Mouse (Mus musculus) MEL (cell line): ENCODE measurements at regions not wholly inside any gene's neighbourhood (a gene's known extent, or its start where the extent isn't known, plus 50 kb on each side); places are given as distances from the start of the nearest gene placed in this dataset.
A peak's percentile ranks its signal among the peaks of the same experiment; 100 is the strongest.

ENCODE experiments used
- DNase-seq: peaks from one replicate; pipeline ENCODE4 v3.0.0; 2011; ENCODE audit warnings: low read depth, low spot score
- H3K27ac ChIP-seq: 2 replicates; pipeline ENCODE4 v1.5.1; 2012; ENCODE audit warnings: low read depth, mild to moderate bottlenecking, control low read depth, low read length, moderate library complexity; ENCODE audit not compliant: control insufficient read depth
- H3K27me3 ChIP-seq, 2 experiments: fragments of 150-350 bp in 1 of 2; sonication (generic) in 1 of 2; 2 replicates each; pipeline ENCODE4 v1.6.1; 2012; ENCODE audit warnings: low read length in 2 of 2, mild to moderate bottlenecking in 2 of 2, improper control_type of control experiment in 1 of 2, moderate library complexity in 1 of 2; ENCODE audit not compliant: insufficient read depth in 2 of 2, control insufficient read depth in 1 of 2
- H3K36me3 ChIP-seq, 2 experiments: 2 replicates each; pipeline ENCODE4 v1.6.1; 2012 to 2014; ENCODE audit warnings: low read length in 2 of 2, improper control_type of control experiment in 1 of 2, inconsistent platforms in 1 of 2, mild to moderate bottlenecking in 1 of 2; ENCODE audit not compliant: insufficient read depth in 2 of 2, control insufficient read depth in 1 of 2
- H3K4me1 ChIP-seq, 2 experiments: fragments of 150-350 bp in 1 of 2; sonication (generic) in 1 of 2; 2 replicates each; pipeline ENCODE4 v1.6.1; 2012; ENCODE audit warnings: low read length in 2 of 2, improper control_type of control experiment in 1 of 2, mild to moderate bottlenecking in 1 of 2; ENCODE audit not compliant: insufficient read depth in 2 of 2, control insufficient read depth in 1 of 2
- H3K4me3 ChIP-seq, 2 experiments: fragments of 150-350 bp in 1 of 2; sonication (generic) in 1 of 2; 2 replicates each; pipeline ENCODE4 v1.5.1; 2012; ENCODE audit warnings: low read depth in 2 of 2, low read length in 2 of 2, mild to moderate bottlenecking in 2 of 2, moderate library complexity in 2 of 2, control low read depth in 1 of 2, improper control_type of control experiment in 1 of 2; ENCODE audit not compliant: control insufficient read depth in 1 of 2, insufficient read depth in 1 of 2
- H3K79me2 ChIP-seq: 2 replicates; pipeline ENCODE4 v1.6.1; 2012; ENCODE audit warnings: mild to moderate bottlenecking, low read length, moderate library complexity; ENCODE audit not compliant: control insufficient read depth, poor library complexity, insufficient read depth
- H3K9ac ChIP-seq: 2 replicates; pipeline ENCODE4 v1.6.1; 2012; ENCODE audit warnings: low read depth, mild to moderate bottlenecking, control low read depth, low read length, moderate library complexity; ENCODE audit not compliant: control insufficient read depth, poor library complexity, severe bottlenecking
- H3K9me3 ChIP-seq: fragments of 150-350 bp; sonication (generic); replicated peaks from 2 replicates; pipeline ENCODE4 v1.6.1; 2012; ENCODE audit warnings: mild to moderate bottlenecking, low read length, improper control_type of control experiment, moderate library complexity; ENCODE audit not compliant: insufficient read depth
- CHD2 ChIP-seq: IDR thresholded peaks from 2 replicates; pipeline ENCODE4 v1.6.1; 2011; ENCODE audit warnings: low read length, improper control_type of control experiment
- CTCF ChIP-seq, 3 experiments: IDR thresholded peaks in 2 of 3; conservative IDR thresholded peaks in 1 of 3; 2 replicates each; pipeline ENCODE4 v1.5.1; 2011 to 2012; ENCODE audit warnings: low read length in 3 of 3, low read depth in 2 of 3, mild to moderate bottlenecking in 2 of 3, improper control_type of control experiment in 1 of 3, inconsistent platforms in 1 of 3, mixed read lengths in 1 of 3, moderate library complexity in 1 of 3; ENCODE audit not compliant: control insufficient read depth in 1 of 3, insufficient read depth in 1 of 3, poor library complexity in 1 of 3, severe bottlenecking in 1 of 3
- ELF1 ChIP-seq: IDR thresholded peaks from 2 replicates; pipeline ENCODE4 v1.6.1; 2014; ENCODE audit warnings: low read depth, mild to moderate bottlenecking, inconsistent platforms, low read length, improper control_type of control experiment, moderate library complexity
- EP300 ChIP-seq, 2 experiments: IDR thresholded peaks; 2 replicates each; pipeline ENCODE4 v1.6.1; 2011; ENCODE audit warnings: improper control_type of control experiment in 2 of 2, low read length in 2 of 2, low read depth in 1 of 2, mild to moderate bottlenecking in 1 of 2
- ETS1 ChIP-seq: IDR thresholded peaks from 2 replicates; pipeline ENCODE4 v1.6.1; 2012; ENCODE audit warnings: low read depth, mild to moderate bottlenecking, inconsistent platforms, low read length, improper control_type of control experiment, moderate library complexity
- MAX ChIP-seq: IDR thresholded peaks from 2 replicates; pipeline ENCODE4 v1.6.1; 2011; ENCODE audit warnings: low read length, improper control_type of control experiment
- MEF2A ChIP-seq: IDR thresholded peaks from 2 replicates; pipeline ENCODE4 v1.6.1; 2014; ENCODE audit warnings: low read depth, mild to moderate bottlenecking, inconsistent platforms, low read length, improper control_type of control experiment; ENCODE audit not compliant: poor library complexity, insufficient replicate concordance, severe bottlenecking; ENCODE audit errors: extremely low read depth
- MXI1 ChIP-seq: IDR thresholded peaks from 2 replicates; pipeline ENCODE4 v1.6.1; 2011; ENCODE audit warnings: mild to moderate bottlenecking, low read depth, low read length, improper control_type of control experiment
- MYB ChIP-seq: IDR thresholded peaks from 2 replicates; pipeline ENCODE4 v1.6.1; 2011; ENCODE audit warnings: mild to moderate bottlenecking, low read depth, low read length, improper control_type of control experiment
- MYC ChIP-seq: IDR thresholded peaks from 2 replicates; pipeline ENCODE4 v1.6.1; 2011; ENCODE audit warnings: low read depth, mild to moderate bottlenecking, low read length, improper control_type of control experiment, moderate library complexity
- NELFE ChIP-seq: IDR thresholded peaks from 2 replicates; pipeline ENCODE4 v1.6.1; 2011; ENCODE audit warnings: low read depth, low read length, improper control_type of control experiment
- NRF1 ChIP-seq: IDR thresholded peaks from 2 replicates; pipeline ENCODE4 v1.6.1; 2014; ENCODE audit warnings: low read depth, mild to moderate bottlenecking, inconsistent platforms, low read length, improper control_type of control experiment, moderate library complexity; ENCODE audit not compliant: poor library complexity, insufficient read depth, severe bottlenecking
- POLR2A ChIP-seq, 2 experiments: IDR thresholded peaks; 2 replicates each; pipeline ENCODE4 v1.6.1; 2011 to 2012; ENCODE audit warnings: low read length in 2 of 2, mild to moderate bottlenecking in 2 of 2, control low read depth in 1 of 2, improper control_type of control experiment in 1 of 2, low read depth in 1 of 2, moderate library complexity in 1 of 2; ENCODE audit not compliant: control insufficient read depth in 1 of 2, insufficient read depth in 1 of 2, poor library complexity in 1 of 2
- POLR2AphosphoS5 ChIP-seq: IDR thresholded peaks from 2 replicates; pipeline ENCODE4 v1.6.1; 2012; ENCODE audit warnings: low read depth, borderline replicate concordance, mild to moderate bottlenecking, inconsistent platforms, low read length, moderate library complexity, mixed read lengths
- RCOR1 ChIP-seq: IDR thresholded peaks from 2 replicates; pipeline ENCODE4 v1.6.1; 2012; ENCODE audit warnings: low read depth, mild to moderate bottlenecking, inconsistent platforms, low read length, improper control_type of control experiment
- SIN3A ChIP-seq: IDR thresholded peaks from 2 replicates; pipeline ENCODE4 v1.6.1; 2012; ENCODE audit warnings: low read length, improper control_type of control experiment, inconsistent platforms
- SMC3 ChIP-seq: IDR thresholded peaks from 2 replicates; pipeline ENCODE4 v1.6.1; 2011; ENCODE audit warnings: low read depth, low read length, improper control_type of control experiment
- TCF12 ChIP-seq: IDR thresholded peaks from 2 replicates; pipeline ENCODE4 v1.6.1; 2014; ENCODE audit warnings: low read depth, mild to moderate bottlenecking, inconsistent platforms, low read length, improper control_type of control experiment, moderate library complexity
- UBTF ChIP-seq: IDR thresholded peaks from 2 replicates; pipeline ENCODE4 v1.6.1; 2012; ENCODE audit warnings: low read depth, mild to moderate bottlenecking, inconsistent platforms, low read length, improper control_type of control experiment, moderate library complexity, borderline replicate concordance; ENCODE audit not compliant: insufficient read depth
- USF1 ChIP-seq: IDR thresholded peaks from 2 replicates; pipeline ENCODE4 v1.6.1; 2014; ENCODE audit warnings: low read depth, mild to moderate bottlenecking, inconsistent platforms, low read length, improper control_type of control experiment, moderate library complexity
- ZC3H11A ChIP-seq: IDR thresholded peaks from 2 replicates; pipeline ENCODE4 v1.6.1; 2012; ENCODE audit warnings: low read depth, mild to moderate bottlenecking, inconsistent platforms, low read length, improper control_type of control experiment
- ZMIZ1 ChIP-seq: IDR thresholded peaks from 2 replicates; pipeline ENCODE4 v1.6.1; 2012; ENCODE audit warnings: low read depth, mild to moderate bottlenecking, inconsistent platforms, low read length, improper control_type of control experiment, moderate library complexity

- Histone ChIP-seq H3K4me3 (no peak overlapping the region), H3K27ac (no peak overlapping the region), H3K79me2 (no peaks in the 10 kb centered on the region), H3K36me3 (no peaks in the 10 kb centered on the region), H3K27me3 (no peaks in the 10 kb centered on the region), H3K9me3 (no peaks in the 10 kb centered on the region), H3K4me1 (no peaks in the 10 kb centered on the region), H3K9ac (no peak overlapping the region)
- TF ChIP-seq MEF2A: no peak
- TF ChIP-seq USF1: no peak
- TF ChIP-seq POLR2A (IDR thresholded peaks at IDR 0.05; ENCODE audit: control insufficient read depth in 1 of 2, insufficient read depth in 1 of 2, low read depth in 1 of 2, low read length in 2 of 2, poor library complexity in 1 of 2): no peak
- no peak for TF ChIP-seq MXI1
- TF ChIP-seq UBTF: no peak
- no peak for TF ChIP-seq RCOR1
- TF ChIP-seq NRF1: no peak
- no peak for TF ChIP-seq NELFE
- TF ChIP-seq ETS1: no peak
- TF ChIP-seq ZC3H11A: no peak
- TF ChIP-seq CHD2: no peak
- no peak for DNase-seq
These were observed 227.7 kb upstream of the Vstm2b start for GRCm38 (mm10) chr7:40670401-40670800.

- Histone ChIP-seq H3K27ac (no peak overlapping the region), H3K4me1 (no peaks in the 10 kb centered on the region), H3K9ac (no peak overlapping the region), H3K4me3 (no peak overlapping the region), H3K9me3 (no peaks in the 10 kb centered on the region), H3K36me3 (no peaks in the 10 kb centered on the region), H3K79me2 (no peaks in the 10 kb centered on the region), H3K27me3 (no peaks in the 10 kb centered on the region)
- DNase-seq: peak; percentile 2
- TF ChIP-seq ELF1 (no peak), EP300 (IDR thresholded peaks at IDR 0.05; ENCODE audit: low read depth in 1 of 2, low read length in 2 of 2) (no peak), TCF12 (no peak), UBTF (no peak), CTCF (IDR thresholded peaks at IDR 0.05 in 2 of 3, conservative IDR thresholded peaks at IDR 0.05 in 1 of 3; ENCODE audit: control insufficient read depth in 1 of 3, insufficient read depth in 1 of 3, low read depth in 2 of 3, low read length in 3 of 3, poor library complexity in 1 of 3, severe bottlenecking in 1 of 3) (no peak)
These were observed 227.1 kb upstream of the Vstm2b start for GRCm38 (mm10) chr7:40671068-40671467.

GRCm38 (mm10) chr7:40672348-40672747, 225.8 kb upstream of the Vstm2b start:
- no peaks in the 10 kb centered on the region for H3K4me1 ChIP-seq
- no peak overlapping the region for H3K27ac ChIP-seq
- H3K79me2 ChIP-seq: no peaks in the 10 kb centered on the region
- no peaks in the 10 kb centered on the region for H3K9me3 ChIP-seq
- H3K36me3 ChIP-seq: no peaks in the 10 kb centered on the region
- no peak overlapping the region for H3K9ac ChIP-seq
- TF ChIP-seq MXI1: no peak
- no peak for TF ChIP-seq ZC3H11A
- TF ChIP-seq MYC: no peak
- TF ChIP-seq ELF1: no peak
- no peak for TF ChIP-seq SMC3
- TF ChIP-seq NRF1: no peak
- no peak for TF ChIP-seq SIN3A
- no peak for TF ChIP-seq UBTF
- TF ChIP-seq MAX: no peak
- TF ChIP-seq USF1: no peak
- no peak for TF ChIP-seq ETS1
- no peak for TF ChIP-seq MYB
- TF ChIP-seq RCOR1: no peak
- TF ChIP-seq POLR2A (IDR thresholded peaks at IDR 0.05; ENCODE audit: control insufficient read depth in 1 of 2, insufficient read depth in 1 of 2, low read depth in 1 of 2, low read length in 2 of 2, poor library complexity in 1 of 2): no peak
- TF ChIP-seq CHD2: no peak
- no peak for TF ChIP-seq POLR2AphosphoS5
- TF ChIP-seq EP300 (IDR thresholded peaks at IDR 0.05; ENCODE audit: low read depth in 1 of 2, low read length in 2 of 2): no peak
- TF ChIP-seq ZMIZ1: no peak
- no peaks in the 10 kb centered on the region for H3K27me3 ChIP-seq
- no peak overlapping the region for H3K4me3 ChIP-seq
- DNase-seq: no peak
